Mouse (Mus musculus) ovary, adult 18-20 months (tissue): ENCODE data around the gene Cpne1.
"Not testable (repeated sequence)": the region's sequence is repeated elsewhere in the genome, so short reads cannot be mapped to it uniquely, and the experiment has no call there.

Experiments
- DNase-seq: peaks from one replicate; pipeline ENCODE4 v3.0.0; 2022; ENCODE audit warnings: low spot score, mixed read lengths

The Cpne1 gene

GRCm38 (mm10) chr2:156111358-156112079 is at the start of gene Cpne1, which contains the start of gene Rbm12:
Gene Cpne1 (minus strand): TSS chr2:156111965.
Gene Rbm12 (minus strand): TSS chr2:156111978.
- DNase-seq: peak; percentile 80

- DNase-seq: no peak
These were observed 39.8 kb upstream of the Cpne1 start for GRCm38 (mm10) chr2:156151538-156151937.

- no peak for DNase-seq
These were observed 35.7 kb upstream of the Cpne1 start for GRCm38 (mm10) chr2:156147316-156147915.

GRCm38 (mm10) chr2:156146272-156146989 is 34.7 kb upstream of the Cpne1 start:
- DNase-seq: no peak

- DNase-seq: no peak
These were observed 33.8 kb upstream of the Cpne1 start for GRCm38 (mm10) chr2:156145486-156146130.

GRCm38 (mm10) chr2:156143953-156144724 is 32.4 kb upstream of the Cpne1 start, which contains the start of the genes Romo1 and Nfs1:
Gene Romo1 (plus strand): TSS chr2:156144039.
Gene Nfs1 (minus strand): TSS chr2:156144186.
- DNase-seq: peak; percentile 88

- no peak for DNase-seq
These were observed 31.6 kb upstream of the Cpne1 start for GRCm38 (mm10) chr2:156143367-156143766.

- no peak for DNase-seq
These were observed 31.1 kb upstream of the Cpne1 start for GRCm38 (mm10) chr2:156142820-156143219.

- DNase-seq: no peak
These were observed 23.9 kb upstream of the Cpne1 start for GRCm38 (mm10) chr2:156135695-156136094.

GRCm38 (mm10) chr2:156134161-156134560 is 22.4 kb upstream of the Cpne1 start:
- DNase-seq: no peak

GRCm38 (mm10) chr2:156126992-156127391 is 15.2 kb upstream of the Cpne1 start, which contains the start of gene Gm28036:
Gene Gm28036 (minus strand): TSS chr2:156127092.
- no peak for DNase-seq

- no peak for DNase-seq
These were observed 12.0 kb upstream of the Cpne1 start for GRCm38 (mm10) chr2:156123731-156124130.

GRCm38 (mm10) chr2:156119566-156119965 is 7.8 kb upstream of the Cpne1 start:
- DNase-seq: no peak

- DNase-seq: not testable (repeated sequence)
These were observed 287 bp upstream of the Cpne1 start for GRCm38 (mm10) chr2:156112080-156112423.

GRCm38 (mm10) chr2:156110627-156111357 is 973 bp downstream of the Cpne1 start:
- no peak for DNase-seq

- no peak for DNase-seq
These were observed 19.8 kb downstream of the Cpne1 start for GRCm38 (mm10) chr2:156091926-156092325.

- DNase-seq: no peak
These were observed 22.0 kb downstream of the Cpne1 start for GRCm38 (mm10) chr2:156089799-156090198.

- no peak for DNase-seq
These were observed 24.2 kb downstream of the Cpne1 start for GRCm38 (mm10) chr2:156087391-156088110.

- no peak for DNase-seq
These were observed 27.2 kb downstream of the Cpne1 start for GRCm38 (mm10) chr2:156084541-156084940.

- DNase-seq: no peak
These were observed 31.4 kb downstream of the Cpne1 start for GRCm38 (mm10) chr2:156080391-156080790.
